Mouse (Mus musculus) forebrain, embryonic 13.5 days (tissue): Measurements from ENCODE around the gene Zfp821. TPM values are rescaled to one million over a fixed set of nuclear protein-coding genes. Genes with fewer than 3 reads are reported as not detected.
A peak's percentile ranks its signal among the peaks of the same experiment; 100 is the strongest.
"Not testable (repeated sequence)": the region's sequence is repeated elsewhere in the genome, so short reads cannot be mapped to it uniquely, and the experiment has no call there.

Experiments
- ATAC-seq: fragments of 200-750 bp; cut with Nextera tagmentation; 2 replicates; pipeline ENCODE4 v1.8.0; 2017
- H3K27ac ChIP-seq: fragments of 300-500 bp; sonication (generic); 2 replicates; pipeline ENCODE4 v1.5.1; 2015; ENCODE audit warnings: inconsistent platforms, mild to moderate bottlenecking, moderate library complexity
- H3K27me3 ChIP-seq: fragments of 300-500 bp; sonication (generic); 2 replicates; pipeline ENCODE4 v1.6.1; 2015; ENCODE audit warnings: mild to moderate bottlenecking, inconsistent platforms
- H3K36me3 ChIP-seq: fragments of 300-500 bp; sonication (generic); 2 replicates; pipeline ENCODE4 v1.6.1; 2015; ENCODE audit warnings: mild to moderate bottlenecking, inconsistent platforms; ENCODE audit not compliant: poor library complexity, severe bottlenecking
- H3K4me1 ChIP-seq: fragments of 300-500 bp; sonication (generic); 2 replicates; pipeline ENCODE4 v1.6.1; 2015; ENCODE audit warnings: inconsistent platforms
- H3K4me2 ChIP-seq: fragments of 300-500 bp; sonication (generic); 2 replicates; pipeline ENCODE4 v1.6.1; 2015; ENCODE audit warnings: inconsistent platforms, mild to moderate bottlenecking, moderate library complexity
- H3K4me3 ChIP-seq: fragments of 300-500 bp; sonication (generic); 2 replicates; pipeline ENCODE4 v1.5.1; 2015; ENCODE audit warnings: mild to moderate bottlenecking, inconsistent platforms
- H3K9ac ChIP-seq: fragments of 300-500 bp; sonication (generic); 2 replicates; pipeline ENCODE4 v1.6.1; 2015; ENCODE audit warnings: mild to moderate bottlenecking, inconsistent platforms
- H3K9me3 ChIP-seq: fragments of 300-500 bp; sonication (generic); replicated peaks from 2 replicates; pipeline ENCODE4 v1.6.1; 2016; ENCODE audit warnings: inconsistent platforms
- WGBS: fragments of 180-500 bp; shearing (Covaris S2); methylation state at CpG from one replicate; pipeline ENCODE4 v1.1.7; 2015; 5-methylcytosine and 5-hydroxymethylcytosine counted together
- polyA plus RNA-seq: library from polyadenylated mRNA; unstranded; fragments of >200 nt; fragmentation: Nextera tagmentation; extraction: Ambion mirVana; gene quantifications from 2 replicates; pipeline ENCODE4 v1.2.1, GENCODE M21; 2015

Zfp821 gene
- polyA plus RNA-seq, 1 experiment from 2014 or later: 71.3 TPM

GRCm38 (mm10) chr8:109731012-109731411 lies 25.7 kb downstream of the Zfp821 start:
- Histone ChIP-seq H3K4me2 (no peak overlapping the region), H3K4me1 (peaks cover 5% of the 10 kb centered on the region; the same call in 1 of the 2 replicates), H3K27ac (no peak overlapping the region), H3K27me3 (no peaks in the 10 kb centered on the region), H3K36me3 (peaks cover 85% of the 10 kb centered on the region), H3K4me3 (no peak overlapping the region), H3K9ac (no peak overlapping the region), H3K9me3 (no peaks in the 10 kb centered on the region)
- WGBS: 90% methylated on average over 3 of the region's 3 CpGs
- ATAC-seq: no peak

- no peaks in the 10 kb centered on the region for H3K9me3 ChIP-seq
- H3K9ac ChIP-seq: no peak overlapping the region
- WGBS: 89% methylated on average over 3 of the region's 3 CpGs
- H3K27me3 ChIP-seq: no peaks in the 10 kb centered on the region
- no peak overlapping the region for H3K27ac ChIP-seq
- H3K4me3 ChIP-seq: no peak overlapping the region
- no peak for ATAC-seq
- peaks cover 15% of the 10 kb centered on the region for H3K4me1 ChIP-seq
- peaks cover 58% of the 10 kb centered on the region for H3K36me3 ChIP-seq
- no peak overlapping the region for H3K4me2 ChIP-seq
These were observed 28.7 kb downstream of the Zfp821 start for GRCm38 (mm10) chr8:109734018-109734417.

- 4% methylated on average over 8 of the region's 8 CpGs for whole genome bisulfite sequencing
- Histone ChIP-seq H3K9ac (peak overlapping the region; percentile 99), H3K9me3 (no peaks in the 10 kb centered on the region), H3K4me2 (peak overlapping the region; percentile 95), H3K27ac (no peak overlapping the region), H3K4me1 (peaks cover 15% of the 10 kb centered on the region), H3K4me3 (peak overlapping the region; percentile 98), H3K36me3 (peaks cover 31% of the 10 kb centered on the region), H3K27me3 (no peaks in the 10 kb centered on the region)
- ATAC-seq: no peak
These were observed 31.5 kb downstream of the Zfp821 start for GRCm38 (mm10) chr8:109736819-109737218.

GRCm38 (mm10) chr8:109737237-109738048 lies 32.1 kb downstream of the Zfp821 start, which contains the start of gene Atxn1l:
Gene Atxn1l (minus strand): TSS chr8:109737739.
- peak within 1 kb of the TSS; percentile 98 for H3K4me3 ChIP-seq
- H3K27ac ChIP-seq: peak within 1 kb of the TSS; percentile 44; the same call in 1 of the 2 replicates
- H3K9ac ChIP-seq: peak within 1 kb of the TSS; percentile 99
- peak within 1 kb of the TSS; percentile 95 for H3K4me2 ChIP-seq
- peaks cover 15% of the 10 kb centered on the region for H3K4me1 ChIP-seq
- H3K9me3 ChIP-seq: no peaks in the 10 kb centered on the region
- peaks cover 25% of the 10 kb centered on the region for H3K36me3 ChIP-seq
- no peaks in the 10 kb centered on the region for H3K27me3 ChIP-seq
- peak; percentile 86 for ATAC-seq
- under 1% methylated on average over 49 of the region's 59 CpGs for WGBS

GRCm38 (mm10) chr8:109738049-109738380 lies 32.7 kb downstream of the Zfp821 start:
- Histone ChIP-seq H3K4me1 (peaks cover 15% of the 10 kb centered on the region), H3K9ac (peak overlapping the region; percentile 99; the same call in 1 of the 2 replicates), H3K4me3 (peak overlapping the region; percentile 98), H3K27ac (no peak overlapping the region), H3K4me2 (peak overlapping the region; percentile 95), H3K9me3 (no peaks in the 10 kb centered on the region), H3K27me3 (no peaks in the 10 kb centered on the region), H3K36me3 (peaks cover 19% of the 10 kb centered on the region)
- WGBS: 85% methylated on average over 1 of the region's 1 CpGs
- 0 out of 2 replicates have a peak, but pooled peaks have one; percentile 10 for ATAC-seq

- Histone ChIP-seq H3K4me1 (no peaks in the 10 kb centered on the region), H3K9ac (no peak overlapping the region), H3K9me3 (no peaks in the 10 kb centered on the region), H3K27me3 (no peaks in the 10 kb centered on the region), H3K4me3 (no peak overlapping the region), H3K4me2 (no peak overlapping the region), H3K27ac (no peak overlapping the region), H3K36me3 (no peaks in the 10 kb centered on the region)
- 83% methylated on average over 12 of the region's 12 CpGs for WGBS
- no peak for ATAC-seq
These were observed 42.3 kb downstream of the Zfp821 start for GRCm38 (mm10) chr8:109747468-109748199.

- no peaks in the 10 kb centered on the region for H3K4me1 ChIP-seq
- no peak overlapping the region for H3K4me3 ChIP-seq
- H3K27ac ChIP-seq: no peak overlapping the region
- no peak for ATAC-seq
- no peak overlapping the region for H3K4me2 ChIP-seq
- 61% methylated on average over 5 of the region's 5 CpGs for WGBS
- no peaks in the 10 kb centered on the region for H3K9me3 ChIP-seq
- no peaks in the 10 kb centered on the region for H3K27me3 ChIP-seq
- no peak overlapping the region for H3K9ac ChIP-seq
- no peaks in the 10 kb centered on the region for H3K36me3 ChIP-seq
These were observed 44.9 kb downstream of the Zfp821 start for GRCm38 (mm10) chr8:109750274-109750673.

- Histone ChIP-seq H3K4me1 (no peaks in the 10 kb centered on the region), H3K36me3 (no peaks in the 10 kb centered on the region), H3K27me3 (no peaks in the 10 kb centered on the region), H3K4me3 (no peak overlapping the region), H3K4me2 (no peak overlapping the region), H3K9me3 (no peaks in the 10 kb centered on the region), H3K27ac (no peak overlapping the region), H3K9ac (no peak overlapping the region)
- 78% methylated on average over 12 of the region's 12 CpGs for WGBS
- no peak for ATAC-seq
These were observed 45.4 kb downstream of the Zfp821 start for GRCm38 (mm10) chr8:109750699-109751098.

GRCm38 (mm10) chr8:109751731-109752485 lies 46.6 kb downstream of the Zfp821 start:
- no peaks in the 10 kb centered on the region for H3K9me3 ChIP-seq
- ATAC-seq: no peak
- no peak overlapping the region for H3K4me2 ChIP-seq
- no peak overlapping the region for H3K27ac ChIP-seq
- H3K4me3 ChIP-seq: no peak overlapping the region
- no peaks in the 10 kb centered on the region for H3K36me3 ChIP-seq
- H3K27me3 ChIP-seq: no peaks in the 10 kb centered on the region
- 93% methylated on average over 20 of the region's 20 CpGs for whole genome bisulfite sequencing
- no peak overlapping the region for H3K9ac ChIP-seq
- no peaks in the 10 kb centered on the region for H3K4me1 ChIP-seq

- ATAC-seq: no peak
- H3K36me3 ChIP-seq: no peaks in the 10 kb centered on the region
- 89% methylated on average over 8 of the region's 8 CpGs for WGBS
These were observed 49.4 kb downstream of the Zfp821 start for GRCm38 (mm10) chr8:109754696-109755095.

GRCm38 (mm10) chr8:109755554-109755953 lies 50.2 kb downstream of the Zfp821 start:
- 79% methylated on average over 4 of the region's 4 CpGs for WGBS
- not testable (repeated sequence) for H3K9me3 ChIP-seq, H3K9ac ChIP-seq, H3K4me1 ChIP-seq, H3K27me3 ChIP-seq, ATAC-seq, H3K36me3 ChIP-seq, H3K4me3 ChIP-seq, H3K4me2 ChIP-seq, H3K27ac ChIP-seq

More at GRCm38 (mm10) chr8:109754696-109755095, 49.4 kb downstream of the Zfp821 start:
- Histone ChIP-seq H3K27me3 (no peaks in the 10 kb centered on the region), H3K4me3 (no peak overlapping the region), H3K9ac (no peak overlapping the region), H3K9me3 (no peaks in the 10 kb centered on the region), H3K4me2 (no peak overlapping the region), H3K27ac (no peak overlapping the region), H3K4me1 (no peaks in the 10 kb centered on the region)

GRCm38 (mm10) chr8:109756849-109757248 lies 51.5 kb downstream of the Zfp821 start:
- no peaks in the 10 kb centered on the region for H3K36me3 ChIP-seq

More at GRCm38 (mm10) chr8:109756849-109757248, 51.5 kb downstream of the Zfp821 start:
- Histone ChIP-seq H3K9me3 (no peaks in the 10 kb centered on the region), H3K4me2 (no peak overlapping the region), H3K4me1 (no peaks in the 10 kb centered on the region), H3K4me3 (no peak overlapping the region), H3K27me3 (no peaks in the 10 kb centered on the region), H3K27ac (no peak overlapping the region), H3K9ac (no peak overlapping the region)
- WGBS: 70% methylated on average over 3 of the region's 3 CpGs
- ATAC-seq: no peak
